ENCODE assay signal across 20 mouse cellular contexts in genomic region chr17:73633991-73634710, GRCm38 (mm10).
DNase-seq lines count a peak whose midpoint lies in the region; ATAC-seq and TF ChIP-seq lines count a peak whose summit lies in the region.
"Had no signal": no experiment of that assay in that cellular context is flagged by ENCODE, and none has a peak within 500 bp of the region (broad histone marks: within the 10 kb centered on the region; RNA-seq: fewer than 3 reads in every experiment).

No protein-coding gene starts in this region.

- no peak for TF ChIP-seq CTCF in hindbrain, postnatal 0 days (IDR thresholded peaks at IDR 0.05; ENCODE audit: low read depth)

- no peaks in the 10 kb centered on the region for H3K9me3 ChIP-seq in hindbrain, embryonic 13.5 days
- H3K9me3 ChIP-seq in hindbrain, postnatal 0 days (ENCODE audit: low read length): no peaks in the 10 kb centered on the region
- no peaks in the 10 kb centered on the region for H3K9me3 ChIP-seq in heart, embryonic 10.5 days
- H3K9me3 ChIP-seq: heart, embryonic 15.5 days; hindbrain, embryonic 15.5 days; neural tube, embryonic 12.5 days; stomach, embryonic 15.5 days had no signal

- H3K4me2 ChIP-seq in hindbrain, embryonic 13.5 days: no peak overlapping the region
- H3K4me2 ChIP-seq in hindbrain, postnatal 0 days (ENCODE audit: low read depth, low read length): no peak overlapping the region
- H3K4me2 ChIP-seq: heart, embryonic 15.5 days; hindbrain, embryonic 15.5 days; limb, embryonic 12.5 days; neural tube, embryonic 12.5 days; stomach, embryonic 15.5 days had no signal

- H3K4me3 ChIP-seq in hindbrain, embryonic 13.5 days: no peak overlapping the region
- no peak overlapping the region for H3K4me3 ChIP-seq in hindbrain, postnatal 0 days (ENCODE audit: low read length)
- no peak overlapping the region for H3K4me3 ChIP-seq in heart, embryonic 10.5 days
- H3K4me3 ChIP-seq: erythroblast, embryonic 14.5 days; heart, embryonic 15.5 days; hindbrain, embryonic 15.5 days; left cerebral cortex, adult 2 months; limb, embryonic 12.5 days; neural tube, embryonic 12.5 days; stomach, embryonic 15.5 days had no signal

- H3K4me1 ChIP-seq in hindbrain, embryonic 13.5 days (replicated peaks): peaks cover 18% of the 10 kb centered on the region; the same call in 1 of the 2 replicates
- no peaks in the 10 kb centered on the region for H3K4me1 ChIP-seq in hindbrain, postnatal 0 days (ENCODE audit: insufficient read depth, low read length)
- H3K4me1 ChIP-seq in heart, embryonic 10.5 days: peaks cover 13% of the 10 kb centered on the region
- H3K4me1 ChIP-seq: heart, embryonic 15.5 days; neural tube, embryonic 12.5 days; stomach, embryonic 15.5 days had no signal

- no peak overlapping the region for H3K9ac ChIP-seq in hindbrain, embryonic 13.5 days
- H3K9ac ChIP-seq in hindbrain, postnatal 0 days (replicated peaks; ENCODE audit: low read length): no peak overlapping the region
- H3K9ac ChIP-seq: heart, embryonic 15.5 days; hindbrain, embryonic 15.5 days; limb, embryonic 12.5 days; liver, embryonic 14.5 days; neural tube, embryonic 12.5 days; stomach, embryonic 15.5 days had no signal

- H3K27me3 ChIP-seq in hindbrain, embryonic 13.5 days: no peaks in the 10 kb centered on the region
- H3K27me3 ChIP-seq in hindbrain, postnatal 0 days (ENCODE audit: insufficient read depth, low read length): no peaks in the 10 kb centered on the region
- H3K27me3 ChIP-seq in heart, embryonic 10.5 days (ENCODE audit: insufficient read depth, poor library complexity, severe bottlenecking): no peaks in the 10 kb centered on the region
- H3K27me3 ChIP-seq: heart, embryonic 15.5 days; hindbrain, embryonic 15.5 days; neural tube, embryonic 12.5 days; stomach, embryonic 15.5 days had no signal

- no peak for DNase-seq in hindbrain, postnatal 0 days (ENCODE audit: low spot score)
- DNase-seq in Muller cell, postnatal 12 days (ENCODE audit: inconsistent ontology term): peak; percentile 67
- peak; percentile 1 for DNase-seq in ZHBTc4 (ENCODE audit: low read depth, low spot score)
- peak; percentile 44 to 61 for DNase-seq in kidney, postnatal 25 days
- DNase-seq in layer of hippocampus, postnatal 36 days: no peak
- DNase-seq in left cerebral cortex, adult 18-20 months (ENCODE audit: low spot score in 2 of 2): no peak
- DNase-seq in heart, embryonic 10.5 days (ENCODE audit: low spot score): no peak
- DNase-seq: adrenal gland, postnatal 10 days; cerebellum, adult 2 months; lung, postnatal 10 days had no signal

- 43% methylated on average over 11 of the region's 11 CpGs for WGBS in hindbrain, embryonic 13.5 days
- WGBS in hindbrain, postnatal 0 days: 45% methylated on average over 11 of the region's 11 CpGs
- WGBS in heart, embryonic 10.5 days: 77% methylated on average over 11 of the region's 11 CpGs

- H3K36me3 ChIP-seq in hindbrain, embryonic 13.5 days: no peaks in the 10 kb centered on the region
- no peaks in the 10 kb centered on the region for H3K36me3 ChIP-seq in hindbrain, postnatal 0 days (ENCODE audit: insufficient read depth, low read length)
- H3K36me3 ChIP-seq in heart, embryonic 10.5 days: no peaks in the 10 kb centered on the region
- H3K36me3 ChIP-seq: G1E; heart, embryonic 15.5 days; hindbrain, embryonic 15.5 days; limb, embryonic 12.5 days; neural tube, embryonic 12.5 days; stomach, embryonic 15.5 days had no signal

- 0 out of 2 replicates have a peak, but pooled peaks have one; percentile 30 for ATAC-seq in hindbrain, embryonic 13.5 days (ENCODE audit: low FRiP score)
- no peak for ATAC-seq in hindbrain, postnatal 0 days

- no peak overlapping the region for H3K27ac ChIP-seq in hindbrain, embryonic 13.5 days
- no peak overlapping the region for H3K27ac ChIP-seq in hindbrain, postnatal 0 days
- H3K27ac ChIP-seq in heart, embryonic 10.5 days: no peak overlapping the region
- H3K27ac ChIP-seq: heart, embryonic 15.5 days; hindbrain, embryonic 15.5 days; left cerebral cortex, adult 2 months; limb, embryonic 12.5 days; liver, embryonic 14.5 days; neural tube, embryonic 12.5 days; stomach, embryonic 15.5 days had no signal

Comparison
In these comparisons a context has a peak if more than half of its experiments do, and no peak if none do; other contexts are left out.
1. DNase-seq: peak in Muller cell, postnatal 12 days (single experiment), ZHBTc4 (single experiment) and kidney, postnatal 25 days (2 of 2); none in hindbrain, postnatal 0 days (single experiment), layer of hippocampus, postnatal 36 days (0 of 2), left cerebral cortex, adult 18-20 months (0 of 2) and heart, embryonic 10.5 days (single experiment).